Mouse (Mus musculus) intestine, postnatal 0 days (tissue): ENCODE results near the gene Zfp366. TPM values are rescaled to one million over a fixed set of nuclear protein-coding genes. Genes with fewer than 3 reads are reported as not detected.
A peak's percentile ranks its signal among the peaks of the same experiment; 100 is the strongest.

Experiments
- ATAC-seq: fragments of 200-750 bp; cut with Nextera tagmentation; 2 replicates; pipeline ENCODE4 v1.8.0; 2017; ENCODE audit warnings: mild to moderate bottlenecking, moderate TSS enrichment, moderate library complexity
- H3K27ac ChIP-seq: fragments of 300-500 bp; sonication (generic); 2 replicates; pipeline ENCODE4 v1.5.1; 2014; ENCODE audit warnings: mild to moderate bottlenecking, low read depth, low read length, moderate library complexity
- H3K27me3 ChIP-seq: fragments of 300-500 bp; sonication (generic); replicated peaks from 2 replicates; pipeline ENCODE4 v1.6.1; 2014; ENCODE audit warnings: low read length, mixed read lengths; ENCODE audit not compliant: control insufficient read depth, insufficient read depth
- H3K36me3 ChIP-seq: fragments of 300-500 bp; sonication (generic); 2 replicates; pipeline ENCODE4 v1.6.1; 2014; ENCODE audit warnings: mild to moderate bottlenecking, moderate library complexity; ENCODE audit not compliant: control insufficient read depth, insufficient read depth
- H3K4me1 ChIP-seq: fragments of 300-500 bp; sonication (generic); replicated peaks from 2 replicates; pipeline ENCODE4 v1.6.1; 2014; ENCODE audit warnings: antibody characterized with exemption, low read length, mixed read lengths; ENCODE audit not compliant: control insufficient read depth, insufficient read depth
- H3K4me2 ChIP-seq: fragments of 300-500 bp; sonication (generic); replicated peaks from 2 replicates; pipeline ENCODE4 v1.6.1; 2014; ENCODE audit warnings: low read depth, mild to moderate bottlenecking, moderate library complexity
- H3K4me3 ChIP-seq: fragments of 300-500 bp; sonication (generic); 2 replicates; pipeline ENCODE4 v1.5.1; 2014; ENCODE audit warnings: low read depth, low read length
- H3K9ac ChIP-seq: fragments of 300-500 bp; sonication (generic); 2 replicates; pipeline ENCODE4 v1.6.1; 2014; ENCODE audit warnings: mild to moderate bottlenecking, low read depth, low read length
- H3K9me3 ChIP-seq: fragments of 300-500 bp; sonication (generic); 2 replicates; pipeline ENCODE4 v1.6.1; 2016; ENCODE audit warnings: mixed run types; ENCODE audit not compliant: control insufficient read depth
- CTCF ChIP-seq: sonication (generic); IDR thresholded peaks from 2 replicates; pipeline ENCODE4 v1.5.1; 2016; ENCODE audit warnings: low read depth, mild to moderate bottlenecking, control low read depth, antibody characterized with exemption, moderate library complexity
- WGBS: fragments of 180-500 bp; shearing (Covaris S2); extraction: QIAGEN DNeasy Blood & Tissue Kit; methylation state at CpG from one replicate; pipeline ENCODE4 v1.1.7; 2014; 5-methylcytosine and 5-hydroxymethylcytosine counted together
- polyA plus RNA-seq: library from polyadenylated mRNA; unstranded; fragments of >200 nt; fragmentation: Nextera tagmentation; extraction: Ambion mirVana; gene quantifications from 2 replicates; pipeline ENCODE4 v1.2.1, GENCODE M21; 2015

Zfp366 gene
- polyA plus RNA-seq, 1 experiment from 2014 or later, result 0.39 TPM

DNA sequence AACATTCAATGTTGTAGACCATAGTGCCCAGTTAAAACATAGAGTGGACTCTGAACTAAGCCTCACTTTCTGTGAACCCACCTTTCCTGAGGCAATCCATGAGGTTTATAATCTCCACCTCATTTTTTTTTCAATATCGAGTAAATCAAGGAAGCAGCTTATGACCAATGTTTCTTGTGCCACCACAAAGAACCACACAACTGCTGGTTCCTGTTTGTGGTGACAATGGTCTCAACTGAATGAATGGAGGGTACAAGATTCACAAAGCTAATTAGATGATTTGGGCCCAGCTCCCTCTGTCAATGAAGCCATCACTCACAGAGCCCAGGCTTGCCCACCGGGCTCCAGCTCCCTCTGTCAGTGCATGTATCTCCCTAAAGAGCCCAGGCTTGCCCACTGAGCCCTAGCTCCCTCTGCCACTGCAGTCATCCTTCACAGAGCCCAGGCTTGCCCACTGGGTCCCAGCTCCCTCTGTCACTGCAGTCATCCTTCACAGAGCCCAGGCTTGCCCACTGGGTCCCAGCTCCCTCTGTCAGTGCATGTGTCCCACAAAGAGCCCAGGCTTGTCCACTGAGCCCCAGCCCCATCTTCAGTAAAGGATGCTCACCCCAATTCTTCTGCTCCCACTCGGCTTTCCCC is 1.2 kb upstream of the Zfp366 start:
- Histone ChIP-seq H3K9ac (no peak overlapping the region), H3K36me3 (no peaks in the 10 kb centered on the region), H3K4me2 (no peak overlapping the region), H3K4me3 (no peak overlapping the region), H3K9me3 (no peaks in the 10 kb centered on the region), H3K27ac (no peak overlapping the region), H3K4me1 (no peaks in the 10 kb centered on the region), H3K27me3 (no peaks in the 10 kb centered on the region)
- 81% methylated on average over 3 of the region's 3 CpGs for WGBS
- no peak for ATAC-seq
- TF ChIP-seq CTCF, result no peak

DNA sequence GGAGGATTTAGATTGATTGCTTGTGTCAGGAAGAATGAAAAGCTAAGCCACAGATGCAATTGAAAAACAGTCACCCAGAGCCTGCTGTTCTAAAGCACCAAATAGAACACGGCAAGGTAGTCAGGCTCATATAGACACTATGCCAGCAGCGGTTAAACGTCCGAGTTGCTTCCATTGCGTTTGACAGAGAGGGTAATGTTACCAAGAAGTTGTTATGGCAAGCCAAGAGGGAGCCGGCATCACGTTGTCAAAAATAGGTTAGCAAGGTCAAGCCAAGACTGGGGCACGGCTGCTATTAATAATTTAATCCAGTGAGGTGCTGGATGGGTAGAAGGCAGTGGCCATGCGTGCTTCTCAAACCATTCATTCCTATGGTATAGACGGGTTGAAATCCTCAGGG is 950 bp downstream of the Zfp366 start:
- H3K9ac ChIP-seq, result no peak overlapping the region
- no peaks in the 10 kb centered on the region for H3K27me3 ChIP-seq
- TF ChIP-seq CTCF, result no peak
- no peak for ATAC-seq
- WGBS, result 81% methylated on average over 10 of the region's 10 CpGs
- H3K9me3 ChIP-seq, result no peaks in the 10 kb centered on the region
- no peaks in the 10 kb centered on the region for H3K36me3 ChIP-seq
- H3K4me2 ChIP-seq, result peak overlapping the region; percentile 30; the same call in 1 of the 2 replicates
- H3K4me1 ChIP-seq, result no peaks in the 10 kb centered on the region
- H3K4me3 ChIP-seq, result no peak overlapping the region
- no peak overlapping the region for H3K27ac ChIP-seq

DNA sequence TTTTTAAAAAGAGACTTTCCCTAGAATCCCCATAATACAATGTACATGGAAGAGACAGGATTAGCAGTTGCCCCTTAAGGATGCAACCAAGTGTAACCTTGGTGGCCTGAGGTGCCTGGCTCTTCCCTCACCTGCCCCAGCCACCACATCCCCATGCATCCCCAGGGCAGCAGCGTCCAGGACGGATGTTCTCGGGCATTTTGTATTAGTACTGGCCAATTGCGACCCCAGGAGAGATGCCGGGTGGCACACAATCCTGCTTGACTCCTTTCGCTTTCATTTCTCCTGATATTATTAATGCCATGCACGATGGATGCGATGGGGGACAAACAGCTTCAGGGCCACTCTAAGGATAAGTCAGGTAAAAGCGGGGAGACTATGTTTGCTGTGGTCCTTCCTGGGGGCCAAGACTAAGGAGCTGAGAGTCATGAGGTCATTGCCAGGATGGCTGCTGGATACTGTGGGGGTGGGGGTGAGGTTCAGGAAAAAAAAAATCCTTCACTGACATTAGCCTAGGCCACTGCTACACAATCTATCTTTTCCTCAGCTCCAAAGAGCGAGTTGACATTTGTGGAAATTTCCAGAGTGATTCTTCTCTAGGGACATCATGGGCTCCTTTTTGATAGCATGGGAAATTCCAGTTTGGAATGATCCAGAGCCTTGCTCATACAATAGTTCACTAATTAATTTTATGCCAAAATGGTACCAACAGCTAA is 1.7 kb downstream of the Zfp366 start:
- H3K9ac ChIP-seq, result no peak overlapping the region
- H3K27me3 ChIP-seq, result no peaks in the 10 kb centered on the region
- no peak overlapping the region for H3K4me3 ChIP-seq
- no peaks in the 10 kb centered on the region for H3K4me1 ChIP-seq
- H3K4me2 ChIP-seq, result peak overlapping the region; percentile 30; the same call in 1 of the 2 replicates
- no peaks in the 10 kb centered on the region for H3K36me3 ChIP-seq
- TF ChIP-seq CTCF, result no peak
- H3K27ac ChIP-seq, result no peak overlapping the region
- WGBS, result 88% methylated on average over 10 of the region's 10 CpGs
- H3K9me3 ChIP-seq, result no peaks in the 10 kb centered on the region
- ATAC-seq, result no peak

DNA sequence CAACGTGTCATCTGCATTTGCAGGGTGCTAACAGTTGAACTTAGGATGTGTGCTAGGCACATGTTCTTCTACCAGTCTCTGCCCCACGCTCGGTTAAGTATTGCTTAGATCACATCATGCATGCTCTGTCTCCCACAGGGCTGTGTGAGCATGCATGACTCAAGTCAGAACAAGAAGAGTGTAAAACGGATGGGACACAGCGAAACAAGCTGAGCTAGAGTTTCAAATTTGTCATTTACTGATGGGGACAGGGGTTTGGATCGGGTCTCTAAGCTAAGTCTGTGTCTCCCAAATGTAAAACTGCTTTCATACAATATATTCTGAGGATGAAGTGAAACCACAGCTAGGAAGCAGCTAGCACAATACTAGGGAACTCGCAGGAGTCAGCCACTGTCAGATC is 2.2 kb downstream of the Zfp366 start:
- no peak overlapping the region for H3K4me3 ChIP-seq
- ATAC-seq, result no peak
- WGBS, result 82% methylated on average over 7 of the region's 7 CpGs
- H3K4me2 ChIP-seq, result 0 out of 2 replicates have a peak overlapping the region, but pooled peaks have one; percentile 4
- no peak overlapping the region for H3K27ac ChIP-seq
- no peaks in the 10 kb centered on the region for H3K9me3 ChIP-seq
- no peak overlapping the region for H3K9ac ChIP-seq
- TF ChIP-seq CTCF, result no peak
- H3K36me3 ChIP-seq, result no peaks in the 10 kb centered on the region
- no peaks in the 10 kb centered on the region for H3K4me1 ChIP-seq
- H3K27me3 ChIP-seq, result no peaks in the 10 kb centered on the region

DNA sequence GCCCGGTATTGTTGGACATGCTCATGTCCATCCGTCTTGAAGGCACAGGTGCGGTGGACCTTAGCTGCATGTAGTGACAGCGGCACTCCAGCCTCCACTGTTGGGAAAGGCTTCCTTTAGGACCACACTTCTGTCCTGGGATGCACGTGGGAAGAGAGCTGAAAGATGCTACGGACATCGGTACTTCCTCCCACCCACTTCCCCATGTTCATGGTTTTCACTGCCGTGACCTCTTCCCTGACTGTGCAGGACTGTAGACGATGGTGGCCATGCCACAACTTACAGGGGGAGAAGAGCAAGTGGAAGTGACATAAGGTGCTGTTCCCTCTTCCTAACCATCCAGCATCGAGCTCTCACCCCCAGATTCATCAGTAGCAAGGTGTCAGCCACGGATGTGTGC is 2.8 kb downstream of the Zfp366 start:
- Histone ChIP-seq H3K36me3 (no peaks in the 10 kb centered on the region), H3K4me2 (no peak overlapping the region), H3K4me3 (no peak overlapping the region), H3K4me1 (no peaks in the 10 kb centered on the region), H3K9ac (no peak overlapping the region), H3K27ac (no peak overlapping the region), H3K9me3 (no peaks in the 10 kb centered on the region), H3K27me3 (no peaks in the 10 kb centered on the region)
- ATAC-seq, result no peak
- 83% methylated on average over 11 of the region's 11 CpGs for WGBS
- TF ChIP-seq CTCF, result no peak

DNA sequence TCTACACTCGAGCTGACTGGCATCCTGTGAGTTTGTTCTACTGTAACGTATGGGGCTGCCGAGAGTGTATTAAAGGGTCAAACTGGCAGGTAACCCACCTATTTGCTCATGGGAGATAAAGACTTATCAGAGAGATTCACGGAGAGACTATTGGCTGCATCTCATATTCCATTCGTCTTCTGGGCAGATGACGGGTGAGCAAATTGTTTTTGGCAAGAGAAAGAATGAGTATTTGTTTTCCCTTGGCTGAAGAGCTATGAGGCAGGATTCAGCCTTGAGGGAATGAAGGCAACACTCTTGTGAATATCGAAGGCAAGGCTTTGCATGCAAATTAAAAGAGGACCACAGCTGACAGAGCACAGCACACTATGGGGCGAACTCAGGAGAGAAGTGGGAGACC is 4.0 kb downstream of the Zfp366 start:
- WGBS, result 52% methylated on average over 8 of the region's 8 CpGs
- no peaks in the 10 kb centered on the region for H3K27me3 ChIP-seq
- no peak overlapping the region for H3K4me2 ChIP-seq
- H3K27ac ChIP-seq, result no peak overlapping the region
- H3K9me3 ChIP-seq, result no peaks in the 10 kb centered on the region
- H3K4me3 ChIP-seq, result no peak overlapping the region
- no peaks in the 10 kb centered on the region for H3K4me1 ChIP-seq
- TF ChIP-seq CTCF, result no peak
- no peak overlapping the region for H3K9ac ChIP-seq
- H3K36me3 ChIP-seq, result no peaks in the 10 kb centered on the region
- no peak for ATAC-seq
